Mouse (Mus musculus): ENCODE results near the gene Galnt14.

The Galnt14 gene

GRCm38 (mm10) chr17:73502613-73503012, 207.6 kb downstream of the Galnt14 start:
- no peak for DNase-seq

DNA sequence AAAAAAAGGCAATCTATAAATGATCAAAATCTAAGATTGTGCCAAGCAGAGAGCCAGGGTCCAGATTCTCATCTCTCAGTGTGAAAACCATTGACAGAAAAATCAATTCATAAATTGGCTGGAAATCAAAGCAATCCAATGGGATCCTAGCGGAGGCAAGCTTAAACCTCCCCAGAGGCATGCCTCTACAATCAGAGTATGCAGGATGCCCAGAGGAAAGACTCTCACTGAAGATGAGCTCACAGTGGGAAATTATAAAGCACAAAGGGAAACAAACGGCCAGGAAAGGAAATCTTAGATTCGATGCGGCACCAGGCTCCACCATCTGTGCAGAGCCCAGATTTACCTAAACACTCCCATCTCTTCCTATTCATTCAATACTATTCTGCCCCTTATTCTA, 220.7 kb downstream of the Galnt14 start:
- no peak for DNase-seq

DNA sequence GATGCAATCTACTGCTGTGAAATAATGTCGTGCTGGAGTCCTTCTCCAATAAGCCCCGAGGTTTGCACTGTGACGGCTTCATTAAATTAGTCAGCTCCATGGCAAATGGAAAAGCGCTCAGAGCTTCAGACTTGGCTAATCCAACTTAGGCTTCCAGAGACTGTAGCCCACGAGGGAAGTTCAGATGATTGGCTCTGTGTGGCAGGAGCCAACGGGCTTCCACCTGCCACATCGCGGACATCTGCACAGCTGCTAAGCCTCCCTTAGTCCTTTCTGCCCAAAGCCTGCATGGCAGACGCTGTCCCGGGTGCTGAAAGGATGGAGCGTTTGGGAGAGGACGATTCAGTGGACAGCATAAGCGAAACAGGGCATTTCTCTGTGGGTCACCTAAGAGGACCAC, 222.5 kb downstream of the Galnt14 start:
- DNase-seq = no peak

- no peak for DNase-seq
These were observed 222.9 kb downstream of the Galnt14 start for GRCm38 (mm10) chr17:73487380-73487779.

DNA sequence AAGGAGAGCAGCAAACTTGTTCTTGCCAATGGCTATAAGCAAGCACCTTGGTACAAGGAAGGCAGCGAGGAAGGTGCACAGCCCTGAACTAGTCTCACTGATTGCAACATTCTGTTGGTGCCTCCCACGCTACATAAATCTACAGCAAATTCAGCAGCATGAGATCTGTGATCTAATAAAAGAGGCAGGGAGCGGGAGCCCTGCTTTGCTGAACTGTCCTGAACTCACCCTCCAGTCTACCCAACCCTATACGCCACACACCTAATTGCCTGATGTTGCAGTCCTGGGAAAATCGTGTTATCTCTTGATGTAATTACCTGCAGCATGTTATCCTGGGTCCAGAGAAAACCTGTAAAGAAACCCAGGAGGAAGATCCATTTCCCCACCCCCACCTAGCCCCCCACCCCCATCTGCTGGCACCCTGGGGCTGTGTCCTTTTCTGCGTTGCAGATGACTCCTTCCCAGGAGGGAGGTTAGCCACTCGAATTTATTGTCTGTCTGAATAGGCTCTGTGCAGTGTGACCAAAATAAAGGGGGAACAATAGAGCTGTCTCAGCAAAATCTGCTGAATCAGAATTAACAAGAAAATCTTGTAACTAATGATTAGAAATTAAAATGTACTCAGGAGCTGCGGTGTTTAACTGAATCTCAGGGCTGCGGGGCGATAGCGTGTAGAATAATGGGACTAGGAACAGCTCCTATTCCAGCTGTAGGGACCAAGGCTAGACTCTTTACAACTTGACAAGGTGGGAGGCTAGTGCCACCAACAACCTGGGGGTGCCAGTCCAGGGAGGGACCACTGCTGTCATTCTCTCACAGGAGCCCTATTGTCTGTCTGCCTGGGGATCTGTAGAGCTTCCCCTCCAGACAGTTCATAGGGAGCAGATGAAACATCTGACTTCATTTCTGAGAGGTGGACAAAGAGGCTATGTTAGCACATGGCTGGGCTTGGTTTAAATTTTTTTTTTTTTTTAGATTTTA, 232.9 kb downstream of the Galnt14 start:
- no peak for DNase-seq

DNA sequence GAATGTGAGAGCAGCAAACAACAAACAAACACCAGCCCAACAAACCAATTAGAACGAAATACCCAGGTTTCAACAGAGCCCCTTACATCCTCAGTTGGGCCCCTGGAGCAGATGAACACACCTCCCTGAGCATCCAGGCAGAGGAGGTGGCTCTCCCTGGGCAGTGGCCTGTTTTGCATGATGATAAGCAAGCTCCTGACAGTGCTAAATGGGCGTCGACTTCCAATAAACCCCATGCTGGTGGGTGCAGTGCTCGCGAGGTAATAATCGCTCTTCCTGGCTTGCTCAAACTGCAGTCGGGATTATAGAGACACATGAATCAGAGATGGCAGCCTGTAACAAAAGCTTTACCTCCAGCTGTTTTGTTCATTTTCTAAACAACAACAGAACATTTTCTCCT, 235.9 kb downstream of the Galnt14 start:
- DNase-seq = no peak

DNA sequence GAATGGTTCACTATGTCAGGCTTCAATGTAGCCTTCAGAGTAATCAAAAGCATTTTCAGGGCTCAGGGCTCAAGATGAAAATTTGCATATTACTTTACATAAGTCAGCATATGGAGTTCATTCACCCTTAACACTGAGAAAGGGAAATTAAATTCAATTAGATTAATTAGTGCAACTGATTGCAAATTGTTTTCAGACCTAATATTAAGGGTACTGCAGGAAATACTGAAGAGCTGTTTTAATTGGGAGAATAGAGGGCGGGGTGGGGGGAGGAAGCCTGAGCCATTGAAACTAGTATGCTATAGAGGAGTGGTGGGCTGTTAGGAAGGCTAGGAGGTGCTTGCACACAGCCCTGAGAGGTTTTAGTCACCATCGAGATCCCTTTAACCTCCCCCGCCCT, 237.2 kb downstream of the Galnt14 start:
- no peak for DNase-seq

- DNase-seq = no peak
These were observed 249.4 kb downstream of the Galnt14 start for GRCm38 (mm10) chr17:73460874-73461273.

DNA sequence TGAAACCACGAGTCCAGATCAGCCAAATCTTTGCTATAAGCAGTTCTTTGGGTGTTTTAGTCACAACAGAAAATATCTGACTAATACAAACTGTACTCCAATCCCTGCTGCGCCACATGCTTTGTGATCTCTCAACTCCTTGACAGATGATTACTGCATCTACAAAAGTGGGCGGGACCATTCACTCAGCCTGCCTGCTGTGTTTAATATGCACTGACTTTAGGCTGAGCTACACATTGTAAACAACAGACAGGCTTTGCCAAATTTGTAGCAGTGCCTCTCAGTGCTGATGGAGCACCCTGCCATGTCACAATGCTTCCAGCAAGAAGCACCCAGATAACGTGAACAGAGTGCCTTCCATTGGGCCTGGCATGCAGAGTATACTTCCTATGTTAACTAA, 251.5 kb downstream of the Galnt14 start:
- no peak for DNase-seq

- DNase-seq = no peak
These were observed 253.7 kb downstream of the Galnt14 start for GRCm38 (mm10) chr17:73456551-73456950.

DNA sequence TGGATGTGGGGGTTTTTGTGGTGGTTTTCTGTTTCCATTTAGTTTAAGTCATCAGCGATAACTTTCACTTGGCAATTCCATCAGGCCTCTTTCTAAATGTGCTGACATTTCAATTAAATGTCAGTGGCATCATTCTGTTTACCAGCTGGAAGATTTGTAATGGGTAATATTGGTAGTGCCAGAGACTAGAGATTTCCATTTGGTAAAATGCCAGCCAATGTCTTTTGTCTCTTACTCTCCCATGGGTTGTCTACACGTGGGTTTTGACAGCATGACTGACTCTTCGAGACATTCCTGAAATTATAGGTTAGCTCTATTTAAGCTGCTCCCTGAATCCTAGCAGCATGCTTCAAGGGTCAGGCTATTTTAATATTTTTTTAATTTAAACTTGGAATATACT, 256.6 kb downstream of the Galnt14 start:
- no peak for DNase-seq

GRCm38 (mm10) chr17:73452151-73452760, 258.0 kb downstream of the Galnt14 start:
- no peak for DNase-seq

GRCm38 (mm10) chr17:73449104-73449503, 261.1 kb downstream of the Galnt14 start:
- no peak for DNase-seq

All from lung, postnatal 36 days (tissue).